Mouse (Mus musculus) forebrain, postnatal 0 days (tissue): ENCODE data around the gene Rabgap1. TPM values are rescaled to one million over a fixed set of nuclear protein-coding genes. Genes with fewer than 3 reads are reported as not detected.

ENCODE experiments used
- ATAC-seq: fragments of 200-750 bp; cut with Nextera tagmentation; 2 replicates; pipeline ENCODE4 v1.8.0; 2017; ENCODE audit warnings: mild to moderate bottlenecking, moderate library complexity
- DNase-seq: peaks from one replicate; pipeline ENCODE4 v3.0.0-alpha.2; 2015
- H3K27ac ChIP-seq: fragments of 300-500 bp; sonication (generic); 2 replicates; pipeline ENCODE4 v1.5.1; 2014; ENCODE audit warnings: low read depth, mild to moderate bottlenecking, antibody characterized with exemption, low read length, moderate library complexity, mixed read lengths
- H3K27me3 ChIP-seq: fragments of 300-500 bp; sonication (generic); 2 replicates; pipeline ENCODE4 v1.6.1; 2014; ENCODE audit warnings: mild to moderate bottlenecking, low read length, mixed read lengths; ENCODE audit not compliant: insufficient read depth
- H3K36me3 ChIP-seq: fragments of 300-500 bp; sonication (generic); 2 replicates; pipeline ENCODE4 v1.6.1; 2014; ENCODE audit warnings: mild to moderate bottlenecking, moderate library complexity; ENCODE audit not compliant: insufficient read depth
- H3K4me1 ChIP-seq: fragments of 300-500 bp; sonication (generic); 2 replicates; pipeline ENCODE4 v1.6.1; 2014; ENCODE audit warnings: antibody characterized with exemption; ENCODE audit not compliant: insufficient read depth
- H3K4me2 ChIP-seq: fragments of 300-500 bp; sonication (generic); 2 replicates; pipeline ENCODE4 v1.6.1; 2014; ENCODE audit warnings: low read depth, mild to moderate bottlenecking, moderate library complexity
- H3K4me3 ChIP-seq: fragments of 300-500 bp; sonication (generic); 2 replicates; pipeline ENCODE4 v1.5.1; 2014; ENCODE audit warnings: low read depth, low read length, mixed read lengths
- H3K9ac ChIP-seq: fragments of 300-500 bp; sonication (generic); 2 replicates; pipeline ENCODE4 v1.6.1; 2014; ENCODE audit warnings: mild to moderate bottlenecking
- H3K9me3 ChIP-seq: fragments of 300-500 bp; sonication (generic); 2 replicates; pipeline ENCODE4 v1.6.1; 2016; ENCODE audit warnings: low read length
- CTCF ChIP-seq: sonication (generic); IDR thresholded peaks from 2 replicates; pipeline ENCODE4 v1.5.1; 2016; ENCODE audit warnings: antibody characterized with exemption, control low read depth, low read depth
- WGBS: fragments of 180-500 bp; shearing (Covaris S2); extraction: QIAGEN DNeasy Blood & Tissue Kit; methylation state at CpG from one replicate; pipeline ENCODE4 v1.1.7; 2014; 5-methylcytosine and 5-hydroxymethylcytosine counted together
- polyA plus RNA-seq: library from polyadenylated mRNA; unstranded; fragments of >200 nt; fragmentation: Nextera tagmentation; extraction: Ambion mirVana; gene quantifications from 2 replicates; pipeline ENCODE4 v1.2.1, GENCODE M21; 2015
- total RNA-seq: library from RNA; depleted of rRNA; stranded (reverse); fragments of >200 nt; gene quantifications from 2 replicates; pipeline ENCODE4 v1.2.3, GENCODE M21; 2014; rRNA removed

Rabgap1 gene
- total and polyA plus RNA-seq, 2 experiments from 2014 or later = 46.6 to 99.8 TPM

GRCm38 (mm10) chr2:37569888-37570287 lies 126.8 kb downstream of the Rabgap1 start:
- Histone ChIP-seq H3K9ac (no peak overlapping the region), H3K27ac (peak overlapping the region; percentile 21; the same call in 1 of the 2 replicates), H3K9me3 (no peaks in the 10 kb centered on the region), H3K36me3 (peaks cover 41% of the 10 kb centered on the region), H3K4me1 (no peaks in the 10 kb centered on the region), H3K4me2 (no peak overlapping the region), H3K27me3 (no peaks in the 10 kb centered on the region), H3K4me3 (no peak overlapping the region)
- 35% methylated on average over 5 of the region's 5 CpGs for WGBS
- DNase-seq = no peak
- no peak for TF ChIP-seq CTCF
- ATAC-seq = no peak

- ATAC-seq = no peak
- no peak overlapping the region for H3K27ac ChIP-seq
- TF ChIP-seq CTCF = no peak
- no peaks in the 10 kb centered on the region for H3K4me1 ChIP-seq
- WGBS = 72% methylated on average over 2 of the region's 2 CpGs
- H3K9ac ChIP-seq = no peak overlapping the region
- DNase-seq = no peak
- no peak overlapping the region for H3K4me2 ChIP-seq
- H3K36me3 ChIP-seq = peaks cover 35% of the 10 kb centered on the region
- no peak overlapping the region for H3K4me3 ChIP-seq
- H3K9me3 ChIP-seq = no peaks in the 10 kb centered on the region
- no peaks in the 10 kb centered on the region for H3K27me3 ChIP-seq
Measured at GRCm38 (mm10) chr2:37570703-37571102, 127.6 kb downstream of the Rabgap1 start.

- Histone ChIP-seq H3K27ac (no peak overlapping the region), H3K27me3 (no peaks in the 10 kb centered on the region), H3K4me2 (no peak overlapping the region), H3K4me1 (no peaks in the 10 kb centered on the region), H3K4me3 (no peak overlapping the region), H3K9ac (no peak overlapping the region), H3K9me3 (no peaks in the 10 kb centered on the region), H3K36me3 (peaks cover 33% of the 10 kb centered on the region)
- DNase-seq = no peak
- WGBS = 94% methylated on average over 2 of the region's 2 CpGs
- no peak for TF ChIP-seq CTCF
- no peak for ATAC-seq
Measured at GRCm38 (mm10) chr2:37572141-37572540, 129.1 kb downstream of the Rabgap1 start.

GRCm38 (mm10) chr2:37576661-37577060 lies 133.6 kb downstream of the Rabgap1 start:
- no peak for DNase-seq
- WGBS = 73% methylated on average over 1 of the region's 1 CpGs
- no peak overlapping the region for H3K9ac ChIP-seq
- H3K27ac ChIP-seq = no peak overlapping the region
- no peak for TF ChIP-seq CTCF
- no peak overlapping the region for H3K4me2 ChIP-seq
- H3K4me1 ChIP-seq = no peaks in the 10 kb centered on the region
- ATAC-seq = peak; percentile 54
- H3K27me3 ChIP-seq = no peaks in the 10 kb centered on the region
- no peak overlapping the region for H3K4me3 ChIP-seq
- no peaks in the 10 kb centered on the region for H3K9me3 ChIP-seq
- peaks cover 23% of the 10 kb centered on the region for H3K36me3 ChIP-seq

- no peak overlapping the region for H3K27ac ChIP-seq
- ATAC-seq = no peak
- WGBS = 90% methylated on average over 2 of the region's 2 CpGs
- H3K9me3 ChIP-seq = no peaks in the 10 kb centered on the region
- H3K9ac ChIP-seq = no peak overlapping the region
- DNase-seq = no peak
- H3K4me2 ChIP-seq = no peak overlapping the region
- H3K36me3 ChIP-seq = peaks cover 25% of the 10 kb centered on the region
- no peak for TF ChIP-seq CTCF
- no peaks in the 10 kb centered on the region for H3K27me3 ChIP-seq
- no peak overlapping the region for H3K4me3 ChIP-seq
- no peaks in the 10 kb centered on the region for H3K4me1 ChIP-seq
Measured at GRCm38 (mm10) chr2:37578185-37578584, 135.1 kb downstream of the Rabgap1 start.

GRCm38 (mm10) chr2:37587919-37588318 lies 144.8 kb downstream of the Rabgap1 start:
- Histone ChIP-seq H3K27me3 (no peaks in the 10 kb centered on the region), H3K36me3 (peaks cover 20% of the 10 kb centered on the region), H3K4me2 (no peak overlapping the region), H3K27ac (no peak overlapping the region), H3K4me3 (no peak overlapping the region), H3K9ac (no peak overlapping the region), H3K9me3 (no peaks in the 10 kb centered on the region), H3K4me1 (no peaks in the 10 kb centered on the region)
- DNase-seq (no peak), ATAC-seq (no peak)
- no peak for TF ChIP-seq CTCF

Other genes starting within 250 kb of the Rabgap1 start
- not detected in 2 replicates for gene Olfr366, start 231.7 kb upstream of the Rabgap1 start, total RNA-seq
- not detected in 2 replicates for gene Olfr366, start 231.7 kb upstream of the Rabgap1 start, polyA plus RNA-seq
- not detected in 2 replicates for gene Olfr368, start 116.8 kb upstream of the Rabgap1 start, total RNA-seq
- gene Olfr368, start 116.8 kb upstream of the Rabgap1 start, polyA plus RNA-seq = not detected in 2 replicates
- 49.5 and 54.1 TPM in 2 replicates for gene Pdcl, start 83.9 kb upstream of the Rabgap1 start, total RNA-seq
- gene Pdcl, start 83.9 kb upstream of the Rabgap1 start, polyA plus RNA-seq = 44.6 and 46.4 TPM in 2 replicates
- 56.9 and 72.4 TPM in 2 replicates for gene Rc3h2, start 20.4 kb upstream of the Rabgap1 start, total RNA-seq
- 6.7 and 10.6 TPM in 2 replicates for gene Rc3h2, start 20.4 kb upstream of the Rabgap1 start, polyA plus RNA-seq
- gene Zbtb26, start 144 bp upstream of the Rabgap1 start, total RNA-seq = 11.8 and 15.7 TPM in 2 replicates
- 1.3 and 2.1 TPM in 2 replicates for gene Zbtb26, start 144 bp upstream of the Rabgap1 start, polyA plus RNA-seq
- gene Zbtb6, start 108 bp upstream of the Rabgap1 start, total RNA-seq = 43.2 and 54.2 TPM in 2 replicates
- gene Zbtb6, start 108 bp upstream of the Rabgap1 start, polyA plus RNA-seq = 9.7 and 10.6 TPM in 2 replicates
- 35.8 and 38.1 TPM in 2 replicates for gene Gpr21, start 73.1 kb downstream of the Rabgap1 start, total RNA-seq
- gene Gpr21, start 73.1 kb downstream of the Rabgap1 start, polyA plus RNA-seq = 13.8 and 14.5 TPM in 2 replicates